Mouse (Mus musculus) MEL (cell line): ENCODE measurements around the gene Ciz1.

Experiments
- CTCF ChIP-seq, 3 experiments: IDR thresholded peaks in 2 of 3; conservative IDR thresholded peaks in 1 of 3; 2 replicates each; pipeline ENCODE4 v1.5.1; 2011 to 2012; ENCODE audit warnings: low read length in 3 of 3, low read depth in 2 of 3, mild to moderate bottlenecking in 2 of 3, improper control_type of control experiment in 1 of 3, inconsistent platforms in 1 of 3, mixed read lengths in 1 of 3, moderate library complexity in 1 of 3; ENCODE audit not compliant: control insufficient read depth in 1 of 3, insufficient read depth in 1 of 3, poor library complexity in 1 of 3, severe bottlenecking in 1 of 3
- EP300 ChIP-seq, 2 experiments: IDR thresholded peaks; 2 replicates each; pipeline ENCODE4 v1.6.1; 2011; ENCODE audit warnings: improper control_type of control experiment in 2 of 2, low read length in 2 of 2, low read depth in 1 of 2, mild to moderate bottlenecking in 1 of 2
- ETS1 ChIP-seq: IDR thresholded peaks from 2 replicates; pipeline ENCODE4 v1.6.1; 2012; ENCODE audit warnings: low read depth, mild to moderate bottlenecking, inconsistent platforms, low read length, improper control_type of control experiment, moderate library complexity
- POLR2A ChIP-seq, 2 experiments: IDR thresholded peaks; 2 replicates each; pipeline ENCODE4 v1.6.1; 2011 to 2012; ENCODE audit warnings: low read length in 2 of 2, mild to moderate bottlenecking in 2 of 2, control low read depth in 1 of 2, improper control_type of control experiment in 1 of 2, low read depth in 1 of 2, moderate library complexity in 1 of 2; ENCODE audit not compliant: control insufficient read depth in 1 of 2, insufficient read depth in 1 of 2, poor library complexity in 1 of 2
- TAL1 ChIP-seq: IDR thresholded peaks from 2 replicates; pipeline ENCODE4 v1.6.1; 2012; ENCODE audit warnings: mild to moderate bottlenecking, inconsistent platforms, low read length, moderate library complexity, mixed read lengths
- ZKSCAN1 ChIP-seq: IDR thresholded peaks from 2 replicates; pipeline ENCODE4 v1.6.1; 2012; ENCODE audit warnings: low read depth, mild to moderate bottlenecking, inconsistent platforms, low read length, improper control_type of control experiment, moderate library complexity

- TF ChIP-seq POLR2A (IDR thresholded peaks at IDR 0.05; ENCODE audit: control insufficient read depth in 1 of 2, insufficient read depth in 1 of 2, low read depth in 1 of 2, low read length in 2 of 2, poor library complexity in 1 of 2), result no peak
- TF ChIP-seq EP300 (IDR thresholded peaks at IDR 0.05; ENCODE audit: low read depth in 1 of 2, low read length in 2 of 2), result no peak
- TF ChIP-seq ETS1, result no peak
- no peak for TF ChIP-seq CTCF (IDR thresholded peaks at IDR 0.05 in 2 of 3, conservative IDR thresholded peaks at IDR 0.05 in 1 of 3; ENCODE audit: control insufficient read depth in 1 of 3, insufficient read depth in 1 of 3, low read depth in 2 of 3, low read length in 3 of 3, poor library complexity in 1 of 3, severe bottlenecking in 1 of 3)
- no peak for TF ChIP-seq ZKSCAN1
- TF ChIP-seq TAL1, result no peak
Observed at GRCm38 (mm10) chr2:32425568-32425967, 73.4 kb downstream of the Ciz1 start.
